17 mouse cellular contexts compared by ENCODE assay signal in genomic region chr1:160246844-160247243, GRCm38 (mm10). TPM values are rescaled to one million over a fixed set of nuclear protein-coding genes. Genes with fewer than 3 reads are reported as not detected.
DNase-seq lines count a peak whose midpoint lies in the region; ATAC-seq and TF ChIP-seq lines count a peak whose summit lies in the region.
"Had no signal": no experiment of that assay in that cellular context is flagged by ENCODE, and none has a peak within 500 bp of the region (broad histone marks: within the 10 kb centered on the region; RNA-seq: fewer than 3 reads in every experiment).

No protein-coding gene starts in this region.

- TF ChIP-seq POLR2A in bone marrow, adult 2 months (IDR thresholded peaks at IDR 0.05; ENCODE audit: borderline replicate concordance, control insufficient read depth, low read depth, low read length): no peak

- peak overlapping the region; percentile 57 for H3K4me3 ChIP-seq in bone marrow, adult 2 months (replicated peaks; ENCODE audit: control insufficient read depth, low read depth, low read length)
- no peak overlapping the region for H3K4me3 ChIP-seq in hindbrain, embryonic 12.5 days
- H3K4me3 ChIP-seq in hindbrain, embryonic 16.5 days (ENCODE audit: low read length): no peak overlapping the region
- H3K4me3 ChIP-seq: erythroblast, embryonic 14.5 days; neural tube, embryonic 15.5 days had no signal

- no peak for TF ChIP-seq CTCF in bone marrow, adult 2 months (IDR thresholded peaks at IDR 0.05; ENCODE audit: control insufficient read depth, insufficient read depth, low read length)

- H3K9me3 ChIP-seq in hindbrain, embryonic 12.5 days (replicated peaks): no peaks in the 10 kb centered on the region
- H3K9me3 ChIP-seq in hindbrain, embryonic 16.5 days (ENCODE audit: control insufficient read depth, low read length): no peaks in the 10 kb centered on the region
- H3K9me3 ChIP-seq: neural tube, embryonic 15.5 days had no signal

- H3K36me3 ChIP-seq in splenic B cell, adult 2 months (ENCODE audit: control insufficient read depth, insufficient read depth, low read length, poor library complexity, severe bottlenecking): peaks cover 3% of the 10 kb centered on the region
- no peaks in the 10 kb centered on the region for H3K36me3 ChIP-seq in hindbrain, embryonic 12.5 days
- no peaks in the 10 kb centered on the region for H3K36me3 ChIP-seq in hindbrain, embryonic 16.5 days (ENCODE audit: control insufficient read depth, insufficient read depth, low read length)

- peak; percentile 23 for DNase-seq in layer of hippocampus, adult 11-12 months (ENCODE audit: low spot score)
- no peak for DNase-seq in layer of hippocampus, postnatal 25 days (ENCODE audit: extremely low spot score in 1 of 2, low spot score in 1 of 2)
- DNase-seq in spleen, adult 12 weeks (ENCODE audit: low spot score): peak; percentile 15
- DNase-seq in spleen, postnatal 4 days (ENCODE audit: low spot score in 2 of 2): no peak
- peak; percentile 79 for DNase-seq in splenic B cell, adult 2 months (ENCODE audit: low read depth, low spot score)
- DNase-seq: adrenal gland, adult 2 months; gastrocnemius, postnatal 14 days; lung, postnatal 4 days; right cerebral cortex, postnatal 14 days had no signal

- H3K27ac ChIP-seq in bone marrow, adult 2 months (ENCODE audit: control insufficient read depth, insufficient read depth, low read depth, low read length, poor library complexity): peak overlapping the region; percentile 71; the same call in 1 of the 2 replicates
- no peak overlapping the region for H3K27ac ChIP-seq in hindbrain, embryonic 12.5 days
- H3K27ac ChIP-seq in hindbrain, embryonic 16.5 days (ENCODE audit: low read depth, low read length): no peak overlapping the region
- H3K27ac ChIP-seq: neural tube, embryonic 15.5 days had no signal

- H3K4me2 ChIP-seq in hindbrain, embryonic 12.5 days (replicated peaks): no peak overlapping the region
- H3K4me2 ChIP-seq in hindbrain, embryonic 16.5 days (ENCODE audit: low read length): no peak overlapping the region
- H3K4me2 ChIP-seq: liver, embryonic 11.5 days; neural tube, embryonic 15.5 days had no signal

- H3K27me3 ChIP-seq in splenic B cell, adult 2 months (ENCODE audit: control insufficient read depth, insufficient read depth, low read length, poor library complexity, severe bottlenecking): no peaks in the 10 kb centered on the region
- no peaks in the 10 kb centered on the region for H3K27me3 ChIP-seq in hindbrain, embryonic 12.5 days
- no peaks in the 10 kb centered on the region for H3K27me3 ChIP-seq in hindbrain, embryonic 16.5 days (replicated peaks; ENCODE audit: control insufficient read depth, insufficient read depth, low read length)
- H3K27me3 ChIP-seq: neural tube, embryonic 15.5 days had no signal

- no peaks in the 10 kb centered on the region; the same call in 1 of the 2 replicates for H3K4me1 ChIP-seq in bone marrow, adult 2 months (ENCODE audit: control insufficient read depth, insufficient read depth, low read length)
- no peaks in the 10 kb centered on the region for H3K4me1 ChIP-seq in hindbrain, embryonic 12.5 days
- no peaks in the 10 kb centered on the region for H3K4me1 ChIP-seq in hindbrain, embryonic 16.5 days (ENCODE audit: control insufficient read depth, insufficient read depth, low read depth, low read length)
- H3K4me1 ChIP-seq: neural tube, embryonic 15.5 days had no signal

- 51% methylated on average over 4 of the region's 4 CpGs for WGBS in bone marrow, adult 2 months
- WGBS in hindbrain, embryonic 12.5 days: 88% methylated on average over 4 of the region's 4 CpGs
- 74% methylated on average over 4 of the region's 4 CpGs for WGBS in hindbrain, embryonic 16.5 days

- no peak for ATAC-seq in hindbrain, embryonic 12.5 days (ENCODE audit: low FRiP score)
- ATAC-seq in hindbrain, embryonic 16.5 days: no peak
- ATAC-seq: intestine, postnatal 0 days; midbrain, embryonic 16.5 days had no signal

- H3K9ac ChIP-seq in hindbrain, embryonic 12.5 days: no peak overlapping the region
- no peak overlapping the region for H3K9ac ChIP-seq in hindbrain, embryonic 16.5 days (ENCODE audit: low read depth, low read length)
- H3K9ac ChIP-seq: neural tube, embryonic 15.5 days had no signal

RNA-seq across cellular contexts. Expression of gene Cacybp, which starts 34.2 kb away (rescaled TPM):
- total RNA-seq in layer of hippocampus, postnatal 25 days (2021): 10 to 100 TPM; 77.9 to 91.1 TPM
- polyA plus RNA-seq in bone marrow, adult 2 months (2011; ENCODE audit: insufficient read depth, insufficient read length, low replicate concordance, missing spikeins): 26.6 and 60.0 TPM in 2 replicates
- 241 TPM in 2 replicates for polyA plus RNA-seq in hindbrain, embryonic 12.5 days (2016; fragmentation: Nextera tagmentation; extraction: Ambion mirVana)
- polyA plus RNA-seq in hindbrain, embryonic 16.5 days (2015; fragmentation: Nextera tagmentation; extraction: Ambion mirVana): 263 and 294 TPM in 2 replicates

RNA-seq across cellular contexts. Expression of gene Mrps14, which starts 51.8 kb away (rescaled TPM):
- total RNA-seq in layer of hippocampus, postnatal 25 days (2021): 10 to 100 TPM; 67.5 to 73.6 TPM
- polyA plus RNA-seq in bone marrow, adult 2 months (2011; ENCODE audit: insufficient read depth, insufficient read length, low replicate concordance, missing spikeins): 26.7 and 35.4 TPM in 2 replicates
- polyA plus RNA-seq in hindbrain, embryonic 12.5 days (2016; fragmentation: Nextera tagmentation; extraction: Ambion mirVana): 182 and 187 TPM in 2 replicates
- polyA plus RNA-seq in hindbrain, embryonic 16.5 days (2015; fragmentation: Nextera tagmentation; extraction: Ambion mirVana): 129 and 137 TPM in 2 replicates

Comparison
In these comparisons a context has a peak if more than half of its experiments do, and no peak if none do; other contexts are left out.
1. DNase-seq: peak in layer of hippocampus, adult 11-12 months (single experiment), spleen, adult 12 weeks (single experiment) and splenic B cell, adult 2 months (single experiment); none in layer of hippocampus, postnatal 25 days (0 of 2) and spleen, postnatal 4 days (0 of 2).